Mouse (Mus musculus) liver, embryonic 16.5 days (tissue): Measurements from ENCODE around the gene Mea1. TPM values are rescaled to one million over a fixed set of nuclear protein-coding genes. Genes with fewer than 3 reads are reported as not detected.

Experiments used
- ATAC-seq: fragments of 200-750 bp; cut with Nextera tagmentation; 2 replicates; pipeline ENCODE4 v1.8.0; 2017; ENCODE audit warnings: low read depth, mild to moderate bottlenecking, moderate number of reproducible peaks, moderate library complexity
- H3K27ac ChIP-seq: fragments of 300-500 bp; sonication (generic); 2 replicates; pipeline ENCODE4 v1.5.1; 2014; ENCODE audit warnings: mild to moderate bottlenecking, low read length
- H3K27me3 ChIP-seq: fragments of 300-500 bp; sonication (generic); 2 replicates; pipeline ENCODE4 v1.6.1; 2014; ENCODE audit warnings: low read depth, low read length, mixed read lengths; ENCODE audit not compliant: control insufficient read depth, insufficient read depth
- H3K36me3 ChIP-seq: fragments of 300-500 bp; sonication (generic); 2 replicates; pipeline ENCODE4 v1.6.1; 2014; ENCODE audit warnings: mild to moderate bottlenecking; ENCODE audit not compliant: control insufficient read depth, insufficient read depth
- H3K4me1 ChIP-seq: fragments of 300-500 bp; sonication (generic); 2 replicates; pipeline ENCODE4 v1.6.1; 2014; ENCODE audit warnings: low read depth, low read length, mixed read lengths; ENCODE audit not compliant: control insufficient read depth
- H3K4me2 ChIP-seq: fragments of 300-500 bp; sonication (generic); 2 replicates; pipeline ENCODE4 v1.6.1; 2014; ENCODE audit warnings: low read depth, low read length, mixed read lengths
- H3K4me3 ChIP-seq: fragments of 300-500 bp; sonication (generic); 2 replicates; pipeline ENCODE4 v1.5.1; 2014; ENCODE audit warnings: low read depth, mild to moderate bottlenecking, low read length
- H3K9ac ChIP-seq: fragments of 300-500 bp; sonication (generic); 2 replicates; pipeline ENCODE4 v1.6.1; 2014; ENCODE audit warnings: low read depth, low read length
- H3K9me3 ChIP-seq: fragments of 300-500 bp; sonication (generic); replicated peaks from 2 replicates; pipeline ENCODE4 v1.6.1; 2016; ENCODE audit warnings: low read length; ENCODE audit not compliant: control insufficient read depth
- WGBS: fragments of 180-500 bp; shearing (Covaris S2); extraction: QIAGEN DNeasy Blood & Tissue Kit; methylation state at CpG from one replicate; pipeline ENCODE4 v1.1.7; 2014; ENCODE audit not compliant: insufficient replicate concordance; 5-methylcytosine and 5-hydroxymethylcytosine counted together
- polyA plus RNA-seq: library from polyadenylated mRNA; unstranded; fragments of >200 nt; fragmentation: Nextera tagmentation; extraction: Ambion mirVana; gene quantifications from 2 replicates; pipeline ENCODE4 v1.2.1, GENCODE M21; 2015

Mea1 gene
- polyA plus RNA-seq, 1 experiment from 2014 or later, result 50.1 TPM

GRCm38 (mm10) chr17:46646322-46646662 is 32.3 kb upstream of the Mea1 start:
- peaks cover 37% of the 10 kb centered on the region for H3K4me1 ChIP-seq
- H3K27ac ChIP-seq, result peak overlapping the region; percentile 80
- peak overlapping the region; percentile 96 for H3K4me2 ChIP-seq
- H3K9me3 ChIP-seq, result no peaks in the 10 kb centered on the region
- H3K4me3 ChIP-seq, result peak overlapping the region; percentile 94
- no peaks in the 10 kb centered on the region for H3K36me3 ChIP-seq
- peak overlapping the region; percentile 85 for H3K9ac ChIP-seq
- WGBS, result under 1% methylated on average over 19 of the region's 19 CpGs
- no peaks in the 10 kb centered on the region for H3K27me3 ChIP-seq
- peak; percentile 33 for ATAC-seq

DNA sequence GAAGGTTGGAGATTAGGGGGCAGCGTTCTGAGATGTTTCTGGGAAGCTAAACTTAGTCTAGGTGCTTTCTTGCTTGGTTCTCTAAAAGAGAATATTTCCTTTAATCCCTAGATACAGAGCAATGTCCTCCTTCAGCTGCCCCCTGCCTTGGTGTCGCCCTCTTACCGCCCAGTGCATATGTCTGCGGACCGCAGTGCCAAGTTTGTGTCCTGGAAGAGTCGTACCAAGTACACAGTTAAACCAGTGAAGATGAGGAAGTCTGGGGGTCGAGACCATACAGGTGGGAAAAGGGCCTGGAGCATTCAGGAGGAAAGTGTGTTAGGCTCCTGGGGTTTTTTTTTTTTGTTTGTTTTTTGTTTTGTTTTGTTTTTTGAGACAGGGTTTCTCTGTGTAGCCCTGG is 31.3 kb upstream of the Mea1 start:
- no peak overlapping the region; the same call in 1 of the 2 replicates for H3K4me3 ChIP-seq
- no peak for ATAC-seq

DNA sequence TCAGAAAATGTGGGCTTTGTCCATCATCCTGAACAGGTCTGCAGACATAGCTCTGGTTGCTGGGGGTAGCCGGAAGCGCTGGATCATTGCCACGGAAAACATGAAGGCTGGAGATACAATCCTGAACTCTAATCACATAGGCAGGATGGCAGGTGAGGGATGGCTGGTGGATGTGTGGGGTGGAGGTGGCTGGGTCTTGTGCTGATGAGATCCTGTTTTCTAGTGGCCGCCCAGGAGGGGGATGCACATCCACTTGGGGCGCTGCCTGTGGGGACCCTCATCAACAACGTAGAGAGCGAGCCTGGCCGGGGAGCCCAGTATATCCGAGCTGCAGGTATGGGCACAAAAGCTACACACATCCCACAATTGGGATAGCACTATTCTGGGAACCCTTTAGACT is 30.2 kb upstream of the Mea1 start:
- no peak overlapping the region for H3K27ac ChIP-seq
- no peak for ATAC-seq
- no peaks in the 10 kb centered on the region for H3K9me3 ChIP-seq
- H3K27me3 ChIP-seq, result no peaks in the 10 kb centered on the region
- H3K9ac ChIP-seq, result no peak overlapping the region
- peaks cover 45% of the 10 kb centered on the region for H3K4me1 ChIP-seq
- no peak overlapping the region for H3K4me2 ChIP-seq
- 81% methylated on average over 9 of the region's 9 CpGs for WGBS
- peaks cover 2% of the 10 kb centered on the region; the same call in 1 of the 2 replicates for H3K36me3 ChIP-seq
- no peak overlapping the region for H3K4me3 ChIP-seq

More for the DNA sequence above, 31.3 kb upstream of the Mea1 start:
- peak overlapping the region; percentile 96 for H3K4me2 ChIP-seq
- no peak overlapping the region for H3K9ac ChIP-seq
- H3K27ac ChIP-seq, result no peak overlapping the region
- 78% methylated on average over 7 of the region's 7 CpGs for WGBS
- H3K27me3 ChIP-seq, result no peaks in the 10 kb centered on the region
- no peaks in the 10 kb centered on the region for H3K9me3 ChIP-seq
- H3K36me3 ChIP-seq, result no peaks in the 10 kb centered on the region
- peaks cover 45% of the 10 kb centered on the region for H3K4me1 ChIP-seq

DNA sequence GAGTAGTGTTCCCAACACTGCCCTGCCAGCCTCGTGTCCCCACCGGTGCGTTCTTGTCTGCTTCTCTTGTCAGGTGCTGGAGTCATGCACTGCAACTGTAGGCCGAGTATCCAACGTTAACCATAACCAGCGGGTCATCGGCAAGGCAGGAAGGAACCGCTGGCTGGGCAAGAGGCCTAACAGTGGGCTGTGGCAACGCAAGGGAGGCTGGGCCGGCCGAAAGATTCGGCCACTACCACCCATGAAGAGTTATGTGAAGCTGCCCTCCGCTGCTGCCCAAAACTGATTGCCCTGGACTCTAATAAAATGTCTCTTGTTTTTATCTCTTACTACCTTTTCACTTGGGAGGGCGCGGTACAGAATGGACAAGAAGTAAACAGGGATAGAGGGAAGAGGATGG is 28.8 kb upstream of the Mea1 start:
- H3K9ac ChIP-seq, result peak overlapping the region; percentile 77

GRCm38 (mm10) chr17:46650232-46651031 is 28.2 kb upstream of the Mea1 start, which contains the start of gene Cul7:
Gene Cul7 (plus strand): TSS chr17:46650337.
- under 1% methylated on average over 51 of the region's 58 CpGs for WGBS
- Histone ChIP-seq H3K4me3 (peak within 1 kb of the TSS; percentile 71), H3K27ac (peak within 1 kb of the TSS; percentile 75), H3K4me2 (peak within 1 kb of the TSS; percentile 87), H3K9ac (peak within 1 kb of the TSS; percentile 77), H3K4me1 (peaks cover 32% of the 10 kb centered on the region), H3K9me3 (no peaks in the 10 kb centered on the region), H3K36me3 (peaks cover 8% of the 10 kb centered on the region), H3K27me3 (no peaks in the 10 kb centered on the region)
- peak; percentile 83 for ATAC-seq

More for the DNA sequence above, 28.8 kb upstream of the Mea1 start:
- ATAC-seq, result no peak
- Histone ChIP-seq H3K4me2 (peak overlapping the region; percentile 87), H3K9me3 (no peaks in the 10 kb centered on the region), H3K27me3 (no peaks in the 10 kb centered on the region), H3K4me1 (peaks cover 38% of the 10 kb centered on the region), H3K4me3 (peak overlapping the region; percentile 71), H3K36me3 (peaks cover 7% of the 10 kb centered on the region), H3K27ac (peak overlapping the region; percentile 75)
- 22% methylated on average over 15 of the region's 15 CpGs for WGBS

- no peaks in the 10 kb centered on the region for H3K9me3 ChIP-seq
- H3K4me1 ChIP-seq, result peaks cover 34% of the 10 kb centered on the region
- peak overlapping the region; percentile 77 for H3K9ac ChIP-seq
- 70% methylated on average over 17 of the region's 17 CpGs for WGBS
- peak overlapping the region; percentile 75; the same call in 1 of the 2 replicates for H3K27ac ChIP-seq
- ATAC-seq, result no peak
- H3K4me3 ChIP-seq, result peak overlapping the region; percentile 71
- H3K36me3 ChIP-seq, result peaks cover 9% of the 10 kb centered on the region
- H3K27me3 ChIP-seq, result no peaks in the 10 kb centered on the region
- peak overlapping the region; percentile 87 for H3K4me2 ChIP-seq
Observed at GRCm38 (mm10) chr17:46651292-46651691, 27.3 kb upstream of the Mea1 start.

GRCm38 (mm10) chr17:46651755-46652547 is 26.6 kb upstream of the Mea1 start:
- Histone ChIP-seq H3K36me3 (peaks cover 9% of the 10 kb centered on the region), H3K4me3 (peak overlapping the region; percentile 71), H3K27me3 (no peaks in the 10 kb centered on the region), H3K9me3 (no peaks in the 10 kb centered on the region), H3K4me2 (peak overlapping the region; percentile 87; the same call in 1 of the 2 replicates), H3K4me1 (peaks cover 28% of the 10 kb centered on the region), H3K27ac (no peak overlapping the region), H3K9ac (peak overlapping the region; percentile 77; the same call in 1 of the 2 replicates)
- 65% methylated on average over 20 of the region's 20 CpGs for WGBS
- ATAC-seq, result no peak

DNA sequence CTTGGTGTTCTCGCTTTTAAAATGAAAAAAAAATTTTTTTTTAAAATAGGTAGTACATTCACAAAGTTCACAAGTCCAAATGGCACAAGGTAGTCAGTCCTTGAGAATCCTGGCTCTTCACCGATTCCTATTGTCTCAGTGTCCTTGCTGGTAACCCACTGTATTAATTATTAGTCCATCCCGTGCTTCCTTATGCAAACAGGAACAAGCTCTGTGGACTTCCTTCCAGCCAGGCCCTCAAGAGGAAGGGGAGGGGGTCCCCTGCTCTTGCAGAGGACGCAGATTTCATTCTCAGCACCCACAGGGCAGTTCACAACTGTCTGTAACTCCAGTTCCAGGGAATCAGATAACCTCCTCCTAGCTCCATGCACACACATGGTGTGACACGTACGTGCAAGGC is 22.5 kb upstream of the Mea1 start:
- Histone ChIP-seq H3K9me3 (no peaks in the 10 kb centered on the region), H3K27me3 (no peaks in the 10 kb centered on the region), H3K4me3 (no peak overlapping the region), H3K4me1 (peaks cover 13% of the 10 kb centered on the region), H3K9ac (no peak overlapping the region), H3K4me2 (no peak overlapping the region), H3K27ac (no peak overlapping the region), H3K36me3 (peaks cover 13% of the 10 kb centered on the region)
- WGBS, result 68% methylated on average over 6 of the region's 6 CpGs
- ATAC-seq, result no peak
